Mouse (Mus musculus) cerebellum, postnatal 10 days (tissue): ENCODE results near the gene Tas2r114.

Experiments used
- DNase-seq, 2 experiments: peaks; one replicate each; pipeline ENCODE4 v3.0.0; 2021; ENCODE audit warnings: mixed read lengths in 2 of 2

The Tas2r114 gene

GRCm38 (mm10) chr6:131689963-131690362 is at the start of gene Tas2r114:
Tas2r114 (minus strand) TSS chr6:131690063.
- DNase-seq, result no peak

DNA sequence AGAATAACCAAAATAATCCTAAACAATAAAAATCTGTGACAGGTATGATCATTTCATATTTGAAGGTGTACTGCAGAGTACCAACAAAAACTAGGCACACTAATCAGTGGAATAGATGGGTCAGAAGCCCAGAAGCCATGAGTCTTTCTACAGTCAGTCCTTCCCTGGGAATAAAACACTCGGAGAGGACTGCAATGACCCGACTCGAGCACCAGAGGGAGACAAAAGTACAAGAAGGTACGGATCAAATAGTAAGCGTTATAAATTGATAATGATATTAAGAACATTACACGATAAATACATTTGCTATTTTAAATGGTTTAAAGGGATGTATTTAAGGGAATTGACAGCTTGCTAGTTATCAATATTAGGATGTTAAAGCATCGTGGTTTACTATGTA is 22.9 kb upstream of the Tas2r114 start:
- DNase-seq, result no peak

GRCm38 (mm10) chr6:131687395-131687794 is 2.5 kb downstream of the Tas2r114 start, which contains the start of gene Tas2r105:
Tas2r105 (minus strand) TSS chr6:131687495.
- DNase-seq, result no peak

DNA sequence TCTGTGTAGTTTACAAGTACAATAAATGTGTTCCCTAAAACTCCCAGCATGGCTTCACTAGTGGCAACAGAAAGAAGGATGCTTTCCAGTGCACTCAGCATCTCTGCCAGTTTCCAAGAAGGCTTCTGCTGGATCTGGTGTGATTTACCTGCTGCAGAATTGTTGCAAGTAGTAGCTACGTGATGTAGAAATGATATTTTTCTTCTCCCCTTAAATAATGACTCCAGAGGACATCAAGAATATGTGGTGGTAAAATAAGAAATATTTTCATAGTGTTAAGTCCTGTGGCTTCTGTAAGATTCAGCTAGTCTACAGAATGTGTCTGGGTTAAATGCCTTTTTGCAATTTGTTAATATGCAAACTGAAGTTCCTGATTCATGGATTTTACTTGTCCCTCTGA is 4.2 kb downstream of the Tas2r114 start, which contains the start of gene Tas2r104:
Tas2r104 (minus strand) TSS at position 101 of the 400 bp plus-strand sequence.
- DNase-seq, result no peak

GRCm38 (mm10) chr6:131678786-131679185 is 11.1 kb downstream of the Tas2r114 start, which contains the start of gene Tas2r106:
Tas2r106 (minus strand) TSS chr6:131678886.
- no peak for DNase-seq

- no peak for DNase-seq
Observed at GRCm38 (mm10) chr6:131660049-131660448, 29.8 kb downstream of the Tas2r114 start, which contains the start of gene Tas2r107. Tas2r107 (minus strand) TSS chr6:131660149.
